Mouse (Mus musculus) thymus, postnatal 10 days (tissue): ENCODE results near the gene Eddm3b.
"Not testable (repeated sequence)": the region's sequence is repeated elsewhere in the genome, so short reads cannot be mapped to it uniquely, and the experiment has no call there.

Experiments
- DNase-seq, 2 experiments: peaks; one replicate each; pipeline ENCODE4 v3.0.0; 2021; ENCODE audit warnings: low spot score in 2 of 2

The Eddm3b gene

DNA sequence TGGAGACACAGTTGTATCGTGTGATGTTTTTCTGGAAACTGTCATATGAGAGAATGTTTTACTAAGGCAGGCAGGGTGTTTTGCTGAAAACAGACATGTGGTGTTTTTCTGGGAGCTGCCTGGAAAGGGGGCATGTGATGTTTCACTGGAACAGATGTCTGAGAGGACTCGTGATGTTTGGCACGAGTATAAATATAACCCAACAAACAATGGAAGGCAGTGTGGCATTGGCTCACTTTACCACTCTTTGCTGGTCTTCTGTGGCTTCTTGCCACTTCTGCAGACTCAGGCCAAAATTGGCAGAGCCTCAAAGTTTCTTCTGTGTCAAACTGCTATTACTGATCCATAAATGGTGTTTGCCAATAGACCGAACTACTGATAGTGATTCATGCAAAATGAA lies 29.1 kb downstream of the Eddm3b start:
- DNase-seq: no peak

DNA sequence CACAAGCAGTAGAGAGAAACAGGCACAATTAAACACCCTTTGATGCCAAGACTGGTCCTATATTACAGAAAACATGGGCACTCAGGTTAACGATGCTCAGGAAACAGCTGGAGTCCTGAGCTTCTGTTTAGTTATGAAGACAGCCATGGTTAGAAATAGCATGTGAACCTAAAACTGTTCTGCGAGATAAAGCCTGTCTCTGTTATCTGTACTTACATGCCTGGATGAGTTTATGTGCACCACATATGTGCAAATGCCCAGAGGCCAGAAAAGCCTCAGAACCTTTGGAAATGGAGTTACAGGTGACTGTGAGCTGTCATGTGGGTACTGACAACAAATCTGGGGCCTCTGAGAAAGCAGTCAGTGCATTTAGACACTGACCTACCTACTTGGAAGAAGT lies 29.7 kb downstream of the Eddm3b start:
- DNase-seq: no peak

DNA sequence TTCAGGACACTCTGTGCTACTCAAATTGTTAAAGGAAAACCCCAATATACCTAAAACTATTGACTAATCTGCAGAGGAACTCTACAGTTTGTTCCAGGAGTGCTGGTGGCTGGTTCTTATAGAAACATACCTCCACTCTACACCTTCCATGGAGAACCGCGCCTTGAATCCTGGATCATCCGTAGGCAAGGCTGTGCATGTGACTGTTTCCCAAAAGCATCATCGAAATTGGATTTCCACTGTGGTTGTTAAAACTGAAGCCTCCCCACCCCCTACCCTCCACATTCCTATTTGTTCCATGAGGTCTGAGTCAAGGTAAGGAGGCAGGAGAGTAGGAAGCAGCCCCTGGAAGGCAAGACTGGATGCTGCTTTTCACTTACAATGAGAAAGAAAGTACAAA lies 30.2 kb downstream of the Eddm3b start:
- no peak for DNase-seq

DNA sequence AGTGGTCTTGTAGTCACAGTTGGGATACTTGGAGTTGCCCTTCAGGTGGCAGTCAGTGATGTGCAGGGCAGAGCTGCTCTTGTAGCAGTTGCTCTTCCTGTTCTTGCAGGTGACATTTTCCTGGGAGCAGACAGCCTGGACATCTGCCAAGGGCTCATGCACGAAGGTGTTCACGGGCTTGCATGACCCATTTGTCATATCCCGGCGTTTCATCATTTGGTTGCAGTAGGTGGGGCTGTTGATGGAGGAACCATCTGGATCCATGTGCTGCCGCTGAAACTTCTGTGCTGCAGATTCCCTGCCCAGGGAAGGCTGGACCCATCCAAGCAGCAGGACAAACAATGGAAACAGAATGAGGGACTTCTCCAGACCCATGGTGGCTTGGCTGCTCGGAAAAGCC lies 31.3 kb downstream of the Eddm3b start:
- no peak for DNase-seq

DNA sequence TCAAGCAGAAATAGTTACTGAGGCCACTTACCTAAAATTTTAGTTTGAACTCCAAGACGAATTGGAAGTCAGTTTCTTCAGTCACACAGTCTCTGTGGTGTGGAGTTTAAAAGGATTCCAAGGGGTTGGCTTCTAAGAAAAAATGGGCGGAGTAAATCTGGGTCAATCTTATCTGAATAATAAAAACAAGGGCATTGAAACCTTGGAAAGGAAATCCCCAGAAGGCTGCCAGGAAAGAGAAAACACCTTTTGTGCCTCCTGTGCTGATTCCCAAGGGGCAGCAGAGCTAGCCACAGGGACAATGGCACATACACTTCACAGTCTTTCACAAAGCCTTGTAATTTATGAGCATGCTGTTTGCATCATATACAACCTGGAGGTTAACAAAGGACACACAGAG lies 32.5 kb downstream of the Eddm3b start, which contains the start of gene Rnase1:
Rnase1 (minus strand) TSS at position 101 of the 400 bp plus-strand sequence.
- no peak for DNase-seq

DNA sequence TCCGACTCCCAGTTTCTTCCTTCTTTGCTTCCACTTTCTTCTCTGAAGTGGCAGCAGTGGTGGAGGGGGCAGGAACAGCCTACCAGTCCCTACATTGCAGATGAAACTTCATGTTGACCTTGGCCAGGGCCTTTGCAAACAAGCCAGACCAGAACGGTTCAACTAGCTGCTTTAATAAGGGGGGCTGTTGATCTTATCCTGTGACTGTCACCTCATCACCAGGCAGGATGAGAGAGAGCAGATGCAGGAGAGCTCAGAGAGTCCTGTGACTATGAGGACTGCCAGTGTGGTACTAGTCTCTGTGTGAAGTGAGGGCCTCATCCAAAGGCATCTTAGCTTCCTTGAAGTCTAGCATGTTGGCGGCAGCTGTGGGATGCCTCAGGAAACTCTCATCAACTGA lies 33.8 kb downstream of the Eddm3b start:
- no peak for DNase-seq

DNA sequence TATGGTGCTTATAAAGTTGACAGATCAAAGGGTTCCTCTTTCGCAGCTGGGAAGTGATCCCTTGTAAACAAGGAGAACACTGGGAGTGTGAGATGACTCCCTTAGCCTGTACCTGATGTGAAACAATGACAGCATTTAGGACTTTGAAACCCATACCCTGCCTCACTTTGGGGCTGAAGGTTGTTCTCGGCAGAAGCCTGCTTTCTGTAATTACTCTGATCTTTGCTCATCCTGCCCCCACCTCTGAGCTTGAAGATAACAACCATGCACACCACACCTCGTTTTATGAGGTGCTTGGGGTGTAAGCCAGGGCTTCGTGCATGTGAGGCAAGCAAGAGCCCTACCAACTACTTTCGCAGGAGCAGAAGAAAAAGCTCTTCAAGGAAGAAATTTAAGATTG lies 34.9 kb downstream of the Eddm3b start:
- no peak for DNase-seq

DNA sequence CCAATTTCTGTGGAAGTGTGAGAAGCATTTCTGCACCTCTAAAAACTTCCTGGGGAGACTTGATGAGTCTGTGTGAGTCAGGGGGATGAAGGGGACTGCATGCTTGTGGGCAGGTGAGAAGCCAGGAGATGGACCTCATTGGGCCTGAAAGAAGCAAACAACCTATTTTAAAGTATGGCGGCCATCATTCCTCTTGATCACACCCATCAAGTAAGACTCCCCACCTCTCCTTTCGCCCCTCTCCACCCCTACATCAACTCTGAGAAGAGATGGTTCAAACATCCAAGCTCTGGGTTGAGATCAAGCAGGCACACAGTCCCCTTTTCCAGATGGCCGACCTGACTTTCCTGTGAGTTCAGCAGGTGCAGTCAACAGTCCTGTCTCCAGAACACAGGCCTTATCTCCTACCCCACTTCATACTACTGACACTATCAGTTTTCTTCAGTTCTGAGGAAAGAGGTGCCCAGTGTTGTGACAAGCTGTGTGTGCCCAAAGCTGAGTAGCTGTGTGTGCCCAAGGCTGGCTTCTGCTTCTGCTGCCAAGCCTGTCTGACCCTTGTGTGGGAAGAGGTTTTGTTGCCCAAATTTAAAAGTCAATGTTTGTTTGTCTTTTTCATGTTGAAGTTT lies 36.1 kb downstream of the Eddm3b start:
- no peak for DNase-seq

DNA sequence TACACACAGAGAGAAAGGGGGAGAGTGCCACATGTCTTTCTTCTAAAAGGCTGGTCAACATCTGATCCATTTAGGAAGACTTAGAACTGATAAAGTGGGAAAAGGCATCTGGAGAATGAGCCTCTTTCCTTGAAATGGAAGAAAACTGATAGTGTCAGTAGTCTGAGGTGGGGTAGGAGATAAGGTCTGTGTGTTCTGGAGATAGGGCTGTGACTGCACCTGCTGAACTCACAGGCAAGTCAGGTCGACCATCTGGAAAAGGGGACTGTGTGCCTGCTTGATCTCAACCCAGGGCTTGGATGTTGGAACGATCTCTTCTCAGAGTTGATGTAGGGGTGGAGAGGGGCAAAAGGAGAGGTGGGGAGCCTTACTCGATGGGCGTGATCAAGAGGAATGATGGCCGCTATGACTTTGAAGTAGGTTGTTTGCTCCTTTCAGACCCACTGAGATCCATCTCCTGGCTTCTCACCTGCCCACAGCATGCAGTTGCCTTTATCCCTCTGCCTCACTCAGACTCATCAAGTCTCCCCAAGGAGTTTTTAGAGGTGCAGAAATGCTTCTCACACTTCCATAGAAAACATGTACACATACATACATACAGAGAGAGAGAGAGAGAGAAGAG lies 38.1 kb downstream of the Eddm3b start:
- DNase-seq: no peak

DNA sequence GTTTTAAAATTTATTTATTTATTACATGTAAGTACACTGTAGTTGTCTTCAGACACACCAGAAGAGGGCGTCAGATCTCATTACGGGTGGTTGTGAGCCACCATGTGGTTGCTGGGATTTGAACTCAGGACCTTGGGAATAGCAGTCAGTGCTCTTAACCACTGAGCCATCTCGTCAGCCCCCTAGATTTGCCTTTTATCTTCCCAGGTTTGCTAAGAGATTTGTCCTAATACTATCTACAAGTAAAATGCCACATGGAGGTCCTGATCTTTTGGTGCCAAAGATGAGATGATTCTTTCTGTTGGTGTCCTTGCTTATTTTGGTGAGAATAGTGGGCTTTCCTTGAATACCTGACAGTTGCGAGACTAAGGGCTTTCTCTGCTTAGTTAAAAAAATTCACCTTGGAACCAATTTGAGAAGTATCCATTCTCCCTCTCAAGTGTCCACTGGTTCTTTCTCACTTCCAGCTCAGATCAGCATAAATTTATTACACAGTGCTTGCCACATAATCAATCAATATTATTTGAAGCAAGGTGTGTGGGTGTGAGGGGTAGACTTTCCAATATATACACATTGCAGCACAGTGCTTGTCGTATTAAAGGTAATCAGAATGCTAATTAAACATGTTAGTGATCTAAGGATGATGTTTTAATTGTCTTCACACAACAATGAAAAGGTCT lies 42.0 kb downstream of the Eddm3b start:
- DNase-seq: no peak

DNA sequence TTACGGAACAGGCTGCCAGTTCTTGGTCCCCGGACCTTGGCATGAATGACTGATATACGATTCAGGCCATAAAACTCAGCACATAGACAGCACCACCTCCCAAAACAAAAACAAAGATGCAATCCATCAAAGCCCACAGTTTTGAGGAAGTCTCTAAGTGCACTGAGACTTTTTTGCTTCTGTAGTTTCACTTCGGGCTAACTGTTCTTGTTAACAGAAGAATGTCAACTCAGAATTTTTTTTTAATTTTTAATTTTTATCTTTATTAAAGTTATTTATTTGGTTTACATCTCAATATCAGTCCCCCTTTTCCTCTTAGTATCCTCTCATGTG lies 42.5 kb downstream of the Eddm3b start:
- no peak for DNase-seq

DNA sequence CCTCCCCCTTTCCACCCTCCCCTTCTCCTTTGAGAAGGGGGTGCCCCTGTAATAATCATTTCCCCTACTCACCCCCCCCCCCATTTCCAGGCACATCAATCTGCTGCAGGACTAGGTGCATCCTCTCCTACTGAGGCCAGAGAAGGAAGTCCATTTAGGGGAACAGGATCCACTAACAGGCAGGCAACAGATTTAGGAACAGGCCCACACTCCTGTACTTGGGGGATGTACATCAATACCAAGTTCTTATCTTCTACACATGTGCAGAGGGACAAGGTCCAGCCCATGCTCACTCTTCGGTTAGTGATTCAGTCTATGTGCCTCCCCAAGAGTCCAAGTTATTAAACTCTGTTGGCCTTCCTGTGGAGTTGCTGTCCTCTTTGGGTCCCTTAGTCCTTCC lies 42.8 kb downstream of the Eddm3b start:
- DNase-seq: no peak

DNA sequence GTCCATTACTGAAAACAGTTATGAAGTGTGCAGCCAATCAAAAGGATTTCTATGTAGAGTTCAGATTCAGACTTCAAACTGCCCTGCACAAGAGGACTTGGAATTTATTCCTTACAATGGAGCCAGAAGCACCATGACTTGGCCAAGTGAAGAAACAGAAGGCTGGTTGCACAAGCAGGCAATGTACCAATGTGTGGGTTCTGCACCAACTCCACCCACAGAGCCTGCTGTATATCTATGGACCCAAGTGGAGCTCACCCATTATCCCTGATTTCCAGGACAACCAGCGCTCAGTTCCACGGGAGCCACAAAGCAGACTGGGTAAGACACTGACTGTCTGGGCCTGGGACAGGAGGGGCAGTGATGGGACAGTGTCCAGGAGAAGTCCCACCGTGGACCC lies 47.8 kb downstream of the Eddm3b start, which contains the start of gene Rnase2b:
Rnase2b (plus strand) TSS at position 285 of the 400 bp plus-strand sequence.
- DNase-seq: not testable (repeated sequence)

DNA sequence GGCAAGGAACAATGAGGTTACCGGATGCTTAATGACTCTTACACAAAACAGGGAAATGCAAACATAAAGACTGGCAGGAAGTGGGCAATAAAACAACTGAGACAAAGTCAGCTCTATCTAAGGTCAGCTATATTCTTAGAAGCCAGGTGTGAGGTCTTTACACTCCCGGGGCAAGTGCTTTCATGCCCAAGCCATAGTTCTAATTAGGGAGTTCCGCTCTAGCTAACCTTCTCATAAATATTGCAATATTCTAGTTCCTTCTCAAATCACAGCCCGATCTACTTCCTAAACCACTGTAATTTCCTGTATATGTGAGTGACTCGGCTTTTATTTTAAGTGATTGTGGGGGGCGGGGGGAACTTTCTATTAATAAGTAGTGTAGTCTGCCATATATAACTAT lies 49.1 kb downstream of the Eddm3b start:
- not testable (repeated sequence) for DNase-seq

DNA sequence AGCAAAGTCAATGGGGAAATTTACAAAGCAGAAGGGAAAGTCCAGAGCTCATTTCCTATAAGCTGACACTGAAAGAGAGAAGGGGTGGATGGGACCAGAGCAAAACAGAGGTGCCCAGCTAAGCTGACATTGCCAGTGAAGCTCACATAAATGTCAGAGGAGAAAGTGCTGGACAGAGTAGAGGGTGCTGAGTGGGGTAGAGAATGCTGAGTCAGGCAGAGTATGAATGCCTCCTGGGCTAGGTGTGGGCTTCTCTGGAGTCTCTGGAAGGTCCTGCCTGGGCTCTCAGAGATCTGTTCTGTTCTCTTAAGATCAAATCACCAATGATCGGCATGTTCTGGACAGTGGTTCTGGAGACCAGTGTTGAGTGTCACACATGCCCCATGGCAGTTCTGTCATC lies 51.2 kb downstream of the Eddm3b start:
- DNase-seq: no peak

DNA sequence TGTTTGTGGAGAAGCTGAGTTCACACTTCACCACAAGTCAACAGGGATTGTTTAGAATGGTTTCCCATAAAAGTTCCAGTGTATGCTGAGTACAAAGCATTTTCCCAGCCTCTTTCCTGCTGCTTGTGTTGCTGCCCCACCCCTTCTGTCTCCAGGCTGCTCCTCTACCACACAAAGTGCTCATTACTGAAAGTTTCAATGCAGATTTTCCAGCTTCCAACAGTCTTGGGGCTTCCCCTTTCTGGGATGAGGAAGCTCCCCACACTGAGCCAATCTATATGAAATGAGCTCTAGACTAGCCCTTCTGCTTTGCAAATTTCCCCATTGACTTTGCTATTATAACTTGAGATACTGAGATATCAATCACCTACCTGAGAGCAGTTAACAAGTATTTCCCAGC lies 51.8 kb downstream of the Eddm3b start:
- DNase-seq: no peak
